Mouse (Mus musculus) liver, postnatal 0 days (tissue): ENCODE results near the gene Fyb.

Source experiments
- CTCF ChIP-seq: sonication (generic); IDR thresholded peaks from 2 replicates; pipeline ENCODE4 v1.5.1; 2016; ENCODE audit warnings: antibody characterized with exemption, low read depth
- EP300 ChIP-seq: IDR thresholded peaks from 2 replicates; pipeline ENCODE4 v1.6.1; 2016; ENCODE audit warnings: antibody characterized with exemption, low read depth, mild to moderate bottlenecking

GRCm38 (mm10) chr15:6593254-6593623, 70.6 kb downstream of the Fyb start:
- TF ChIP-seq CTCF, result no peak
- no peak for TF ChIP-seq EP300
